Mouse (Mus musculus) intestine, postnatal 0 days (tissue): ENCODE results near the gene Pex5. TPM values are rescaled to one million over a fixed set of nuclear protein-coding genes. Genes with fewer than 3 reads are reported as not detected.

Source experiments
- ATAC-seq: fragments of 200-750 bp; cut with Nextera tagmentation; 2 replicates; pipeline ENCODE4 v1.8.0; 2017; ENCODE audit warnings: mild to moderate bottlenecking, moderate TSS enrichment, moderate library complexity
- H3K27ac ChIP-seq: fragments of 300-500 bp; sonication (generic); 2 replicates; pipeline ENCODE4 v1.5.1; 2014; ENCODE audit warnings: mild to moderate bottlenecking, low read depth, low read length, moderate library complexity
- H3K27me3 ChIP-seq: fragments of 300-500 bp; sonication (generic); replicated peaks from 2 replicates; pipeline ENCODE4 v1.6.1; 2014; ENCODE audit warnings: low read length, mixed read lengths; ENCODE audit not compliant: control insufficient read depth, insufficient read depth
- H3K36me3 ChIP-seq: fragments of 300-500 bp; sonication (generic); 2 replicates; pipeline ENCODE4 v1.6.1; 2014; ENCODE audit warnings: mild to moderate bottlenecking, moderate library complexity; ENCODE audit not compliant: control insufficient read depth, insufficient read depth
- H3K4me1 ChIP-seq: fragments of 300-500 bp; sonication (generic); replicated peaks from 2 replicates; pipeline ENCODE4 v1.6.1; 2014; ENCODE audit warnings: antibody characterized with exemption, low read length, mixed read lengths; ENCODE audit not compliant: control insufficient read depth, insufficient read depth
- H3K4me2 ChIP-seq: fragments of 300-500 bp; sonication (generic); replicated peaks from 2 replicates; pipeline ENCODE4 v1.6.1; 2014; ENCODE audit warnings: low read depth, mild to moderate bottlenecking, moderate library complexity
- H3K4me3 ChIP-seq: fragments of 300-500 bp; sonication (generic); 2 replicates; pipeline ENCODE4 v1.5.1; 2014; ENCODE audit warnings: low read depth, low read length
- H3K9ac ChIP-seq: fragments of 300-500 bp; sonication (generic); 2 replicates; pipeline ENCODE4 v1.6.1; 2014; ENCODE audit warnings: mild to moderate bottlenecking, low read depth, low read length
- H3K9me3 ChIP-seq: fragments of 300-500 bp; sonication (generic); 2 replicates; pipeline ENCODE4 v1.6.1; 2016; ENCODE audit warnings: mixed run types; ENCODE audit not compliant: control insufficient read depth
- CTCF ChIP-seq: sonication (generic); IDR thresholded peaks from 2 replicates; pipeline ENCODE4 v1.5.1; 2016; ENCODE audit warnings: low read depth, mild to moderate bottlenecking, control low read depth, antibody characterized with exemption, moderate library complexity
- WGBS: fragments of 180-500 bp; shearing (Covaris S2); extraction: QIAGEN DNeasy Blood & Tissue Kit; methylation state at CpG from one replicate; pipeline ENCODE4 v1.1.7; 2014; 5-methylcytosine and 5-hydroxymethylcytosine counted together
- polyA plus RNA-seq: library from polyadenylated mRNA; unstranded; fragments of >200 nt; fragmentation: Nextera tagmentation; extraction: Ambion mirVana; gene quantifications from 2 replicates; pipeline ENCODE4 v1.2.1, GENCODE M21; 2015

The Pex5 gene
- polyA plus RNA-seq, 1 experiment from 2014 or later = 30.1 TPM

DNA sequence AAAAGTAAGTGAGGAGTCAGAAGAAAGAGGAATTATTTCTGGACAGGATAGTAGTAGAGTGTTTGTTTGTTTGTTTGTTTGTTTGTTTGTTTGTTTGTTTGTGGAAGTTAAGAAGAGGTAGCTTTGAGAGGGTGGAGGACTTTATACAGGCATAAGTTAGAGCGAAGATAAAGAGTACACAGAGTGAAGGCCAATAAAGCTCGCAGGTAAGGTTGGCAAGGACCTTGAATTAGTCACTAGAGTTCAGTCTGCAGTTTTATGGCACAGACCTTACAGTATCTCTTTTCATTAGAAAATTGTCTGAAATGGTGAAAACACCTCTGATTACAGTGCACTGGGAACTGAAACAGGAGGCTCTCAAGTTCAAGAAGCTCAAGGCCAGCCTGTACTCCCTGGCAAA lies 31.2 kb upstream of the Pex5 start:
- whole genome bisulfite sequencing = 48% methylated on average over 2 of the region's 2 CpGs
- TF ChIP-seq CTCF = no peak
- peak; percentile 54 for ATAC-seq
- H3K9me3 ChIP-seq = no peaks in the 10 kb centered on the region
- no peaks in the 10 kb centered on the region for H3K36me3 ChIP-seq
- H3K4me3 ChIP-seq = no peak overlapping the region
- H3K27me3 ChIP-seq = no peaks in the 10 kb centered on the region
- no peaks in the 10 kb centered on the region for H3K4me1 ChIP-seq
- H3K4me2 ChIP-seq = no peak overlapping the region
- no peak overlapping the region for H3K9ac ChIP-seq
- no peak overlapping the region for H3K27ac ChIP-seq

DNA sequence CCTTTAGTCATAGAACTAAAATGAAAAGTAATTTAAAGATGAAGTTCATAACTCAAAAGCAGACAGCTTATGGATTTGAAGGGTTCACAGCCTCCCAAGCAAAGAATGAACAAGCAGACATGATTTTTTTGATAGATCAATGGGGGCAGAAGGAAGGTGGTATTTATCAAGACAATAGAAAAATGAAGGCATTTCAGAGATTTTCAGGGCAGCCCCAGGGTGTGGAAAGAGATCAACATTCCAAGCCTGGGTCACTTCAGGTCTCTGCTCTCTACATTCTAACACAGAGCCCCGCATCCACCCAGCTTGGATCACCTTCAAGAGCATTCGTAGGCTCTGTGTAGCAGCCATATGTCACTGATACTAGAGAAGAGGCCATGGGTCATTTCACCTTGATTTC lies 28.5 kb upstream of the Pex5 start:
- Histone ChIP-seq H3K9me3 (no peaks in the 10 kb centered on the region), H3K27ac (no peak overlapping the region), H3K27me3 (no peaks in the 10 kb centered on the region), H3K4me2 (no peak overlapping the region), H3K36me3 (no peaks in the 10 kb centered on the region), H3K4me1 (no peaks in the 10 kb centered on the region), H3K4me3 (no peak overlapping the region), H3K9ac (no peak overlapping the region)
- ATAC-seq = no peak
- no peak for TF ChIP-seq CTCF
- WGBS = 88% methylated on average over 2 of the region's 2 CpGs

DNA sequence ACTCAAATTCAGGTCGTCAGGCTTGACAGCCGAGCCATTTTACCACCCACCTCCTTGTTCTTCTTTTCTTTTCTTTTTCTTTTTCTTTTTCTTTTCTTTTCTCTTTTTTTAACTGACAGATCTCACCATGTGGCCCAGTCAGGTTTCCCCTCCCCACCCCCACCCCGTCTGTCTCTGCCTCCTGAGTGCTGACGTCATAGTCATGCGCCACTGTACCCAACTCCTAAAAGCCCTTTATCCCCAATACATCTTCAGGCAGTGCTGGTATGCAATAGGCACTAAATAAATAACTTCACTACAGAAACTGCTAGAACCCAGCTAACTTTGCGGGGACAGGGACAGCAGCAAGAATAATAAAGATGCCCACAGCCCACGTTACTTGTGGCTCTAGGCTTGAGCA lies 21.4 kb upstream of the Pex5 start:
- no peak overlapping the region for H3K4me2 ChIP-seq
- H3K27me3 ChIP-seq = no peaks in the 10 kb centered on the region
- ATAC-seq = no peak
- H3K9ac ChIP-seq = no peak overlapping the region
- H3K9me3 ChIP-seq = no peaks in the 10 kb centered on the region
- no peaks in the 10 kb centered on the region for H3K36me3 ChIP-seq
- H3K4me1 ChIP-seq = no peaks in the 10 kb centered on the region
- H3K4me3 ChIP-seq = no peak overlapping the region
- no peak for TF ChIP-seq CTCF
- H3K27ac ChIP-seq = no peak overlapping the region
- 76% methylated on average over 7 of the region's 7 CpGs for WGBS

DNA sequence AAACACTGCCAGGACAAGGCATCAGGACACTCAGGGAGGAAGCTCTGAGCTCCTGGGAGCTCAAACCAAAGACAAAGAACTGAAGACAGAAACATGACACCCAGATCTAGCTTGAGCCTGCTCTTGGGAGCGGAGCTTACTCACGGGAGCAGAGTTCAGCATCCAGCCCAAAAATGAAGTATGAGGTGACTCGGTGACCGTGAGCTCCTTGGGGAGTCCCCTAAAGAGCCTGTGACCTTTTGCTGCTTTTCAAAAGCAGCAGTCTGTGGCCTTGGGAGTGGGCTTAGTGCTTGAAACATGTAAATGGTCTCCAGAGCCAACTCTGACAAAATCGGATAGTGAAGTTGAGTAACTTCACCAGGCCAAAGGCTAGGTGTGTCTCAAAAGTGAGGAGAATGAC lies 20.3 kb upstream of the Pex5 start:
- TF ChIP-seq CTCF = no peak
- no peak overlapping the region for H3K4me3 ChIP-seq
- H3K9me3 ChIP-seq = no peaks in the 10 kb centered on the region
- H3K27me3 ChIP-seq = no peaks in the 10 kb centered on the region
- 77% methylated on average over 5 of the region's 5 CpGs for WGBS
- H3K4me1 ChIP-seq = no peaks in the 10 kb centered on the region
- no peak overlapping the region for H3K9ac ChIP-seq
- no peak overlapping the region for H3K4me2 ChIP-seq
- H3K27ac ChIP-seq = no peak overlapping the region
- ATAC-seq = no peak
- H3K36me3 ChIP-seq = no peaks in the 10 kb centered on the region

DNA sequence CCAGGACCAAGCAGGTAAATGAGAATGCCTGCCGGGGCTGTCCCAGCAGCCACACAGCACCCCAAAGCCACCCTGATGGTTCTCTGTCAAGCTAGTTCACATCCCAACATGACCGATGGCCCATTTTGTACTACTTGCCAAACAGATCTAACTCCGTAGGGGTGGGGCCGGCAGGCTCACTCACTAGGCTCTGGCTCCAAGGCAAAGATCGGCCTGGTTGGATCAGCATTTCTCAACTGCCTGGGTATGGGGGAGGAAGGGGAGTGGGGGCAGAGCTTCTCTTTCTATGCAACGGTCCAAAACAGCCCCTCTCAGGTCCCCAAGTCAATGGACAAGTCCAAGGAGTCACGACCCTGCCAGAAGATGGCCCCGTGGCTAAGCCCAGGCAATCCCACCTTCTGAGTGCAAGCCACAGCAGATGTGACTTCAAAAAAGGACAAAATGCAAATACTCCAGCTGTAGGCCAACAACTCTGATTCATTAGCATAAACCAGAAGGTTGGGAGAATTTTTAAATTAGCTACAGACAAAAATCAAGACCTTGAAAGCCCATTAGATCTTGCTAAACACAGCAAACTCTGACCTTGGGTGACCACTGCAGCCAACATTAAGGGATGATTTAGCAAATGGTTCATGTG lies 18.9 kb upstream of the Pex5 start:
- H3K4me2 ChIP-seq = no peak overlapping the region
- WGBS = 90% methylated on average over 8 of the region's 8 CpGs
- no peak for TF ChIP-seq CTCF
- no peak overlapping the region for H3K4me3 ChIP-seq
- H3K27me3 ChIP-seq = no peaks in the 10 kb centered on the region
- no peak overlapping the region for H3K27ac ChIP-seq
- ATAC-seq = no peak
- H3K9ac ChIP-seq = no peak overlapping the region
- no peaks in the 10 kb centered on the region; the same call in 1 of the 2 replicates for H3K4me1 ChIP-seq
- no peaks in the 10 kb centered on the region for H3K9me3 ChIP-seq
- no peaks in the 10 kb centered on the region for H3K36me3 ChIP-seq

DNA sequence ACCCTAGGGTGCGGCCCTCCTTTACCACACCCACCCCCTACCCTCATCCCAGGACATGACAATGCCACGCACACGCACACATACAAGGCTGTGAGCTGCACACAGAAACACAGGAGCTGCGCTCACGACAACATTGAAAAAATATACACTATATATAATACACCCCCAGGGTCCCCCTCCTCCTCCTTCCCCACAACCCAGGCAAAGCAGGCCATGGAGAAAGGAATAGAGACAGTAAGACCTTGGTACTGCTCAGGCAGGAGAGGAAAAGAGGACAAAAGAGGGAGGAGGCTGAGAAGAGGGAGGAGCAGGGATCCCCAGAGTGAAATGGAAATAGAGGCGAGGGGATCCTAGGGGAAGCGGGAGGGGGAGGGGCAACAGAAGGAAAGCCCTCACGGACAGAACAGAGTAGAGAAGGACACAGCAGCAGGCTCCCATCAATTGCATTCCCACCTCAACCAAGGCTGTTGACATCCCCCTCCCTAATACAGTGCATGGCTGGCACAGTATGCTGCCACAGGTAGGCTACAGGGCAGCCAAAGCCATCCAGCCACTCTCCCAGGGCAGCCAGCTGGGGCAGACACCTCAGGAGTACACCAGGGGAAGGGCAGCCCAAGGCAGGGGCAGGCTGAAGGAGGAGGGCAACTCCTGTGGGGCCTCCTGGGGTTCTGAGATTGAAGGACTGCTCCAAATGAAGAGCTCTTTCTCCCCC lies 16.1 kb upstream of the Pex5 start:
- TF ChIP-seq CTCF = no peak
- H3K4me3 ChIP-seq = no peak overlapping the region
- no peaks in the 10 kb centered on the region for H3K36me3 ChIP-seq
- whole genome bisulfite sequencing = 71% methylated on average over 8 of the region's 8 CpGs
- ATAC-seq = no peak
- no peaks in the 10 kb centered on the region for H3K9me3 ChIP-seq
- no peaks in the 10 kb centered on the region for H3K27me3 ChIP-seq
- no peaks in the 10 kb centered on the region; the same call in 1 of the 2 replicates for H3K4me1 ChIP-seq
- H3K27ac ChIP-seq = no peak overlapping the region
- H3K4me2 ChIP-seq = no peak overlapping the region
- H3K9ac ChIP-seq = no peak overlapping the region
